Mouse (Mus musculus): ENCODE data around the gene Galnt14.
A peak's percentile ranks its signal among the peaks of the same experiment; 100 is the strongest.

Galnt14 gene

GRCm38 (mm10) chr17:73572440-73572839 lies 137.8 kb downstream of the Galnt14 start:
- peak; percentile 56 for DNase-seq (ENCODE audit: low read depth, low spot score)

DNA sequence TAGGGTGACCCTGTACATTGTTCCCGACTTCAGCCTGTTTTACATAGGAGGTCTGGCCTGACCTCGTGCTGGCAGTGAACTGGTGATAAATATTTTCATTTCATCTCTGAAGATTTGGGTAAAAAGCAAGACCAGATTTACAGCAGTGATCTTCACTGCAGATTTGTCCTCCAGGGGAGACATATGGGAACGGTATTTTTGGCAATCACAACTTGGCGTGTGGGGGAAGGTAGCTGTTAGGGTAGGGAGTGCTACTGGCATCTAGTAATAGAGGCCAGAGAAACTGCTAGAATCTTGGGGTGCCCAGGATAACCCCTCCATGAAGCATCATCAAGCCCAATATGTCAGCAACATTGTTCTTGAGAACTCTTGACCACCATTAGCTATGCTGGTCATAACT lies 138.3 kb downstream of the Galnt14 start:
- DNase-seq (ENCODE audit: low read depth, low spot score), result no peak

- no peak for DNase-seq (ENCODE audit: low read depth, low spot score)
These were observed 142.0 kb downstream of the Galnt14 start for GRCm38 (mm10) chr17:73568204-73568603.

DNA sequence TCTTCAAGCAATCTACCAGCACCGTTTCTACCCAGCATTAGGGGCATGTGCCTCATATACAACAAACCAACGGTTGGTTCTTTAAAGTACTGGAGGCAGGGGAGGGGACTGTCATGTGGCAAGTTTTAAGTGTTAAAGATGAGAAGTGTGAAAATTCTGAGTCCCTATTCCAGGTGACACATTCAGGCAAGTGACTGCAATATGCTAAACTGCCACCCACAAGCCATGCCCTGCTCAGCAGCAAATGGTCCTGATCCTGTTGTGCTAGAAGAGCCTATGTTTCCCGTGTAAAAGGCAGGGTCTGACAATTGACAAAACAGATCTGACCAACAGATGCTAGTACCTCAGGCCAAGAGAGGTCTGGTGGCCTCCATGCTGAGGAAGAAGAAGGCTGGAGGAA lies 149.1 kb downstream of the Galnt14 start:
- DNase-seq (ENCODE audit: low read depth, low spot score), result no peak

- no peak for DNase-seq (ENCODE audit: low read depth, low spot score)
These were observed 150.0 kb downstream of the Galnt14 start for GRCm38 (mm10) chr17:73560208-73560784.

GRCm38 (mm10) chr17:73559498-73559897 lies 150.8 kb downstream of the Galnt14 start:
- DNase-seq (ENCODE audit: low read depth, low spot score), result no peak

GRCm38 (mm10) chr17:73557101-73557500 lies 153.2 kb downstream of the Galnt14 start:
- no peak for DNase-seq (ENCODE audit: low read depth, low spot score)

- no peak for DNase-seq (ENCODE audit: low read depth, low spot score)
These were observed 153.8 kb downstream of the Galnt14 start for GRCm38 (mm10) chr17:73556436-73556835.

GRCm38 (mm10) chr17:73554668-73555067 lies 155.6 kb downstream of the Galnt14 start:
- no peak for DNase-seq (ENCODE audit: low read depth, low spot score)

- DNase-seq (ENCODE audit: low read depth, low spot score), result no peak
These were observed 161.3 kb downstream of the Galnt14 start for GRCm38 (mm10) chr17:73548783-73549566.

GRCm38 (mm10) chr17:73548119-73548518 lies 162.1 kb downstream of the Galnt14 start:
- no peak for DNase-seq (ENCODE audit: low read depth, low spot score)

- peak; percentile 67 for DNase-seq (ENCODE audit: low read depth, low spot score)
These were observed 162.8 kb downstream of the Galnt14 start for GRCm38 (mm10) chr17:73547483-73547882.

DNA sequence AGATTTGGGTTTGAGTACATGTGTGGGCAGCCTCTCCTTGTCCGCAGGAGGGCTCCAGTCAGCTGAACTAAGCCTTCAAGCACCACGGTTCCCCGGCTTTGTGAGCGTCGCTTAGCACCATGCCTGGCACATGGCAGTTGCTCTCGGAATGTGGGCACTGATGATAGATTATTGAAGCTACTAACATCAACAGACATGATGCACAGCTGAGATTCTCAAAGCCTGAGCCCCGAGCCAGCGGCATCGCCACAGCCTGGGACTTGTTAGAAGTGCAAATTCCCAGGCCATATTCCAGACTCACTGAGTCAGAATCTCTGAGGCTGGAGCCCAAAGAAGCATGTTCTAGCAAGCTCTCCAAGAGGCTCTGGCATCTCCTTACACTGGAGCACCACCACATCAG lies 168.3 kb downstream of the Galnt14 start:
- DNase-seq (ENCODE audit: low read depth, low spot score), result no peak

DNA sequence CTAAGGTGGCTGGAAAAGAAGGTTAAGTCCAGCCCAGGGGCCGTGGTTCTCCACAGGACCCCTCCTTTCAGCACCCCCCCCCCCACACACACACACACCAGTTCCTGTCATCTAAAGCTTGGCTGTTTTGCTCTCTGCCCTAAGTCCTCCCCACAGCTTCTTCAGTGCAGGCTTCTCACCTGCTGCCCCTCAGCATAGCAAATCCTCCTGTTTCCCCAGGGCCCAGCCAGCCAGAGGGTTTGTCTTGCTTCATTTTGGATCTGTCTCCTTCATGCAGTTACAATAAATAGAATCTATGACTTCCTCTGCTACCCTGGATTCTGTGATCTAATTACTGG lies 169.1 kb downstream of the Galnt14 start:
- no peak for DNase-seq (ENCODE audit: low read depth, low spot score)

DNA sequence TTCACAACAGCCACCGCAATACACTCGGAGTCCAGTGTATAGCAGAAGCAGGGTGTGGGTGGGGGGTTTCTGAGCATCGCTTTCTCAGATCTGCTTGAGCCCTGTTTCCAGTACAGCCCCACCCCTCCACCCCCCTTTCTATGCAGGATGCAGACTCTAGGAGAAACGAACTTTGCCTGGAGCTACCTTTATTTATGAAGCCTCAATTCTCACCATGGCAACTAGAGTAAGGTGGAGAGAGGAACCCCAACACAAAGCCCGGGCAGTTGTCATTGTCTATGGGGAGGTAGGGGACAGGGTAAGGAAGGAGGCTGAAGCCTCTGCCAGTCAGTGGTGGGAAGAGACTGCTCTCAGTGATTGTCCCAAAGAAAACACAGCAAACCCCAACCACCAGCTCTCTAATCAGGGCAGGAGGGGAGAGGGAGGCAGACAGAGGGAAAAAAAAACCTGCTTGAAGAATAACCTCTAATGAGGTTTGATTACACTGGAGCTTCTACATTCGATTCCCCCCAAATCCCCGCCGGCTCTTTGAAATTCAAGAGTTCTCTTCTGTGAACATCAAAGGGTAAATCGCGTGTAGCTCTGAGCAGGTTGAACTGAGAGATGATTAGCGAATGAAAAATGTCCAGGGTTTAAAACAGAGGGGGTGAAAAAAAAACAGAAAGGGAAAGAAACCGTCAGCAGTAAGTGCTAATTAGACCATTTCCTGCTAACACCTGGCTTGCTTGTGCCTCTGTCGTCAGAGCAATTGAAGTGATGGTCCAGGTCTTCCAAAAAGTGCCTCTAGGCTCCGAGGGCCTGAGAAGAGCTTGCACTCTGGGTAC lies 169.6 kb downstream of the Galnt14 start:
- peak; percentile 60 for DNase-seq (ENCODE audit: low read depth, low spot score)

DNA sequence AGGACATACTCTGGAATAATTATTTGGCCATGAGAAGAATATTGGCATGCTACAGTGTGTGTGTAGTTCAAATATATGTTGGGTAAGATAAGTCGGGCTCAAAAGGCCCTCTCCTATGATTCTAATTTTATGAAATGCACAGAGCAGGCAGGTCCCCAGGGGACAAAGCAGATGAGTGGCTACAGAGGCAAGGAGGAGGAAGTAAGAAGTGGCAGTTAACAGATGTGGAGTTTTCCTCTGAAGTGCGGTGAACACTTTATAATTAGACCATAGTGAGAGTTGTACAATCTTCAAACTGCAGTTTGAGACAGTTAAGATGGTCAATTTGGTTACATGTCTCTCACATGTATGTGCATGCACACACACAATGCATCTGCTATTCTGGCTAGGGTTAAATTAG lies 178.4 kb downstream of the Galnt14 start:
- peak; percentile 87 for DNase-seq (ENCODE audit: low read depth, low spot score)

DNA sequence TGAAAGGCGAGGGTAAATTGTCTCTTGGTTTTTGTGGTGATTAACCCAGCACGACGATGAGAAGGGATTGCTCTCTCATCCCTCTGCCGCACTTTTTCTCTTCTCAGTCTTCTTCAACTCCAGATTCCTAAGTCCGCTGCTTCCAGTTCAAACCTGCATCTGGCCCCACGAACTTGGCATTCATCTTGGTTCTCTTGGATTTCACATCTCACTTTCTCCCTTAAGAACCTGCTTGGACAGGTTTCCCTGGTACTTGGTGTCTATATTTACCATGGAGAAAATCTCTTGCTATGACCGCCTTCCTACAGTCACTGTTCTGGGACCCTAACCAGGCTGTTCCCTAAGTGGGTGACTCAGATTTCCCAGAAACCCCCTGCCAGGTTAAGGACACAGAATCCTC lies 188.1 kb downstream of the Galnt14 start:
- DNase-seq (ENCODE audit: low read depth, low spot score), result no peak

GRCm38 (mm10) chr17:73519350-73519749 lies 190.9 kb downstream of the Galnt14 start:
- no peak for DNase-seq (ENCODE audit: low read depth, low spot score)

DNA sequence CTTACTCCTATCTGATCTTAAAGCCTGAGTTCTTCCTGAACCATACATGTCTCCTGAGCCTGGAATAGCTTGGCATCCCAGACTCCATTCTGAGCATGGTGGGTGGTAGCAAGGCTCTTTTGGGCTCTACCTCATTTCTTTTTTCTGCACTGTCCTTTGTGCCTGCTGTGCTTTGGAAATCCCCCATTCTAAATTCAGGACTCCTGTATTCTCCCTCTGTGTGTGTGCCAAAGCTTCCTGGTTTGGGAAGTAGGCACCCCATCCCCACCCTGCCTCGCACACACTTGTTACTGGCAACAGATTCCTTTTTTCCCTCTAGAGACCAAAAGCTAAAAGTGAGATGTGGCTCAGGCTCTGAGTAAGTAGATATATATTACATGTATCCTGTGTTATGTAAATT lies 191.9 kb downstream of the Galnt14 start:
- DNase-seq (ENCODE audit: low read depth, low spot score), result no peak

DNA sequence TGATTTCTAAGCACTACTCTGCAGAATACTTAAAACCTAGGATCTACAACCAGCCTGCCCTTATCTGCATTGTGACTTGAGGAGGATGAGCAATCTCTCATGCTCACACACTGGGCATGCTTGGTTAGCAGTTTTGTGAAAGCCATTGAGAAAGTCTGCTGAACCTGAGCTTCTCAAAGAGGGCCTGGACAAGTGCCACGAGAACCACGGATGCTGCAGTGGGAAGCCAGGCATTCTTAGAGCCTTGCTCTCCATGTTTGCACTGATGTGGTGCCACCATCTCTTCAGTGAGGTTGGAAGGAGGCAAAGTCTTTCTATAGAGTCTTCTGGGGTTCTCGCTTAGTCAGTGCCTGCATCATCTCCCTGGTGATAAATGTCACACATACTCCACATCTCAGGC lies 194.7 kb downstream of the Galnt14 start:
- DNase-seq (ENCODE audit: low read depth, low spot score), result no peak

DNA sequence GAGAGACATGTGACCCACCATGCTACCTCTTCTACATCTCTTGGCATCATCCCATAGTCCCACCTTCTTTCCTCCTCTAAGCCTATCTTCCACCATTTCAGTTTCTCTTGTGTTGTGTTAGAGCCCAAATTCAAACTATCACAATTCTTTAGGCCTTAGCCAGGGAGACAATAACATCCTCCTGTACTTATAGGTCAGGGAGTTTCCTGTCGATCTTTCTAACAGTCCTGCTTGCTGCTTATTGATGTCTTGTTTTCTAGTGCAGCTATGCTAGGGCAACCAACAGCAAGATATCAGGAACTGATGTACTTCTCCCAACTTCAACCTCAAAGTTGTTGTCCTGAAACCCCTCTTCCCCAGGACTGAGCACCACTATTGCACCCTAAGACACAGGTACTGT lies 195.4 kb downstream of the Galnt14 start:
- no peak for DNase-seq (ENCODE audit: low read depth, low spot score)

- no peak for DNase-seq (ENCODE audit: low read depth, low spot score)
These were observed 196.0 kb downstream of the Galnt14 start for GRCm38 (mm10) chr17:73514258-73514657.

- DNase-seq (ENCODE audit: low read depth, low spot score), result peak; percentile 16
These were observed 197.4 kb downstream of the Galnt14 start for GRCm38 (mm10) chr17:73512844-73513243.

Data from A20 (cell line).